In the genomic region with DNA sequence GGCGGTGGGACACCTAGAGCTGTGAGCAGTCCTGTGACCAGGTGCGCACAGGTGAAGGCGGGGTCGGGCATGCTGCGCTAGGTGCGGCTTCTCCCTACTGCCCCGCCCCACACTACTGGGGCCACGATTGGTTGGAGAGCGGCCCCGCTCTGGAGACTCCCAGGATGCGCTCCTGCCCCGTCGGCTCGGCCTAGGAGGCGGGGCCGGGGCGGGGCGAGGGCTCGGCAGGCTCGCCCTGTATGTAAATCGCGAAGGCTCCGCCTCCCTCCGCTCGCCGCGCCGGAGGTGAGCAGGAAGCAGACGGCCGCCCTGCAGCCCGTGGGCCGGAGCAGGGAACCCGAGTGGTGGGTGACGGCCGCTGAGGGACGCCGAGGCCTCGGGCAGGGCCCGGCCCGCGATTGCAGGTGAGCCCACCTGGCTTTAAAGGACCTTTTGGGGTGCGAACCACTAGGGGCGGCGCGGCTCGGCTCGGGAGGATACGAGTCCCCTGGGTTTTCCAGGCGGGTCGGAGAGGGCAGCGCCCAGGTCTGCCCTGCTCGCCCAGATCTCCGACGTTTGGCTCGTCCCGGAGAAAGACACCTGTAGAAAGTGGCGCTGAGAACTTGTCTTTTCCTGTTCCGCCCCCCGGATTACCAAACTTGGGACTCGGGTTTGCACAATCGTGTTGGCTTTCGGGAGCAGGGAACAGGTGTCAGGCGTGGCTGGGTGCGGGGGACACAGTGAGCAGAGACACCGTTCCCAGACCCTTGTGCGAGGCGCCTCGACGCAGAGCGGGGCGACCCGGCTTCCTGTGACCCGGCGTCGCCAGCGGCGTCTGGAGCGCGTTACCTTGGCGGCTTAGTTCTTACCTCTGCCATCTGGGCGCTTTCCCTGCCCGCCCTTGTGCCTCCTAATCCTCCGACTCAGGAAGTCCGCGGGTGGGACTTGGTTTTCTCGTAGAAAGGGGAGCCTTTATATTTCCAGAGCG, we compare ENCODE assay signal across 8 mouse cellular contexts. TPM values are rescaled to one million over a fixed set of nuclear protein-coding genes. Genes with fewer than 3 reads are reported as not detected.
A peak's percentile ranks its signal among the peaks of the same experiment; 100 is the strongest.
DNase-seq lines count a peak whose midpoint lies in the region; ATAC-seq lines count a peak whose summit lies in the region.

A gene (plus strand): TSS at position 276 of the 967 bp plus-strand sequence.

- WGBS in intestine, embryonic 16.5 days: under 1% methylated on average over 87 of the region's 87 CpGs
- WGBS in liver, embryonic 12.5 days (ENCODE audit: insufficient replicate concordance): under 1% methylated on average over 87 of the region's 87 CpGs

- H3K4me1 ChIP-seq in intestine, embryonic 16.5 days (ENCODE audit: control insufficient read depth, insufficient read depth, low read length): peaks cover 20% of the 10 kb centered on the region
- H3K4me1 ChIP-seq in liver, embryonic 12.5 days: peaks cover 45% of the 10 kb centered on the region

- H3K27ac ChIP-seq in intestine, embryonic 16.5 days (ENCODE audit: low read length): peak within 1 kb of the TSS; percentile 92
- H3K27ac ChIP-seq in liver, embryonic 12.5 days: peak within 1 kb of the TSS; percentile 72

- H3K36me3 ChIP-seq in intestine, embryonic 16.5 days (ENCODE audit: control insufficient read depth, insufficient read depth, low read length): peaks cover 10% of the 10 kb centered on the region
- peaks cover 35% of the 10 kb centered on the region for H3K36me3 ChIP-seq in liver, embryonic 12.5 days

- no peaks in the 10 kb centered on the region for H3K27me3 ChIP-seq in intestine, embryonic 16.5 days (replicated peaks; ENCODE audit: control insufficient read depth, insufficient read depth, low read length)
- peaks cover 14% of the 10 kb centered on the region for H3K27me3 ChIP-seq in liver, embryonic 12.5 days (replicated peaks)

- H3K4me2 ChIP-seq in intestine, embryonic 16.5 days (ENCODE audit: low read depth, low read length): peak within 1 kb of the TSS; percentile 88
- H3K4me2 ChIP-seq in liver, embryonic 12.5 days: peak within 1 kb of the TSS; percentile 99

- H3K9ac ChIP-seq in intestine, embryonic 16.5 days (ENCODE audit: low read depth, low read length): peak within 1 kb of the TSS; percentile 88
- H3K9ac ChIP-seq in liver, embryonic 12.5 days: peak within 1 kb of the TSS; percentile 88

- DNase-seq in frontal cortex, postnatal 36 days (ENCODE audit: low spot score in 2 of 2): peak; percentile 51 to 53
- no peak for DNase-seq in frontal cortex, postnatal 25 days (ENCODE audit: low spot score in 2 of 2)
- peak; percentile 91 for DNase-seq in embryo, embryonic 10 days (ENCODE audit: low spot score)
- no peak for DNase-seq in gonadal fat pad, adult 2 months (ENCODE audit: low read depth)
- peak; percentile 88 for DNase-seq in naive thymus-derived CD4-positive, alpha-beta T cell, adult 2 months (ENCODE audit: low read depth)
- DNase-seq in spleen, postnatal 4 days (ENCODE audit: low spot score in 2 of 2): peak; percentile 89 to 93

- no peaks in the 10 kb centered on the region for H3K9me3 ChIP-seq in intestine, embryonic 16.5 days (ENCODE audit: control insufficient read depth, low read length)
- no peaks in the 10 kb centered on the region for H3K9me3 ChIP-seq in liver, embryonic 12.5 days (replicated peaks)

- ATAC-seq in intestine, embryonic 16.5 days: peak; percentile 98
- ATAC-seq in liver, embryonic 12.5 days: peak; percentile 96

- peak within 1 kb of the TSS; percentile 81 for H3K4me3 ChIP-seq in intestine, embryonic 16.5 days (ENCODE audit: low read length)
- H3K4me3 ChIP-seq in liver, embryonic 12.5 days: peak within 1 kb of the TSS; percentile 81

RNA-seq across cellular contexts. Expression of the gene that starts here (rescaled TPM):
- 106 and 107 TPM in 2 replicates for polyA plus RNA-seq in gonadal fat pad, adult 2 months (2012; rRNA removed)
- polyA plus RNA-seq in intestine, embryonic 16.5 days (2015; fragmentation: Nextera tagmentation; extraction: Ambion mirVana): 102 and 107 TPM in 2 replicates
- 13.4 and 14.3 TPM in 2 replicates for polyA plus RNA-seq in liver, embryonic 12.5 days (2016; fragmentation: Nextera tagmentation; extraction: Ambion mirVana)

Comparison
In these comparisons a context has a peak if more than half of its experiments do, and no peak if none do; other contexts are left out.
1. DNase-seq: peak in frontal cortex, postnatal 36 days (2 of 2), embryo, embryonic 10 days (single experiment), naive thymus-derived CD4-positive, alpha-beta T cell, adult 2 months (single experiment) and spleen, postnatal 4 days (2 of 2); none in frontal cortex, postnatal 25 days (0 of 2) and gonadal fat pad, adult 2 months (single experiment).